Mouse (Mus musculus) CH12.LX (cell line): ENCODE results near the gene Eme2. TPM values are rescaled to one million over a fixed set of nuclear protein-coding genes. Genes with fewer than 3 reads are reported as not detected.

Experiments
- DNase-seq: peaks from one replicate; pipeline ENCODE4 v3.0.0-alpha.2; 2013; ENCODE audit errors: extremely low read depth
- H3K27ac ChIP-seq: 2 replicates; pipeline ENCODE4 v1.5.1; 2012; ENCODE audit warnings: low read depth, mild to moderate bottlenecking, control low read depth, moderate library complexity; ENCODE audit not compliant: insufficient read depth
- H3K27me3 ChIP-seq: replicated peaks from 2 replicates; pipeline ENCODE3; 2012; ENCODE audit warnings: inconsistent platforms
- H3K36me3 ChIP-seq, 2 experiments: replicated peaks in 1 of 2; 2 replicates each; pipeline versions ENCODE3 to v1.6.1; 2012; ENCODE audit warnings: inconsistent platforms in 1 of 2, low read length in 1 of 2, mild to moderate bottlenecking in 1 of 2, mixed read lengths in 1 of 2, moderate library complexity in 1 of 2; ENCODE audit not compliant: control insufficient read depth in 1 of 2, insufficient read depth in 1 of 2
- H3K4me1 ChIP-seq, 2 experiments: 2 replicates each; pipeline ENCODE4 v1.6.1; 2012; ENCODE audit warnings: inconsistent platforms in 1 of 2, moderate library complexity in 1 of 2; ENCODE audit not compliant: insufficient read depth in 2 of 2, control insufficient read depth in 1 of 2
- H3K4me2 ChIP-seq: 2 replicates; pipeline ENCODE4 v1.6.1; 2012; ENCODE audit warnings: low read depth, mild to moderate bottlenecking, control low read depth; ENCODE audit not compliant: poor library complexity, insufficient read depth, severe bottlenecking
- H3K4me3 ChIP-seq, 3 experiments: fragments of 150-350 bp in 1 of 3; sonication (generic) in 1 of 3; replicated peaks in 1 of 3; 2 replicates each; pipeline versions ENCODE3 to v1.5.1; 2011 to 2012; ENCODE audit warnings: low read depth in 2 of 3, low read length in 2 of 3, mild to moderate bottlenecking in 2 of 3, moderate library complexity in 2 of 3, control low read depth in 1 of 3, improper control_type of control experiment in 1 of 3, inconsistent platforms in 1 of 3, mixed read lengths in 1 of 3; ENCODE audit not compliant: poor library complexity in 1 of 3
- H3K79me2 ChIP-seq: replicated peaks from 2 replicates; pipeline ENCODE4 v1.6.1; 2012; ENCODE audit warnings: mild to moderate bottlenecking, moderate library complexity; ENCODE audit not compliant: control insufficient read depth, poor library complexity, insufficient read depth, severe bottlenecking; ENCODE audit errors: extremely low read depth
- H3K9ac ChIP-seq: 2 replicates; pipeline ENCODE4 v1.6.1; 2012; ENCODE audit warnings: low read depth, mild to moderate bottlenecking, control low read depth, moderate library complexity; ENCODE audit not compliant: insufficient read depth
- H3K9me3 ChIP-seq: replicated peaks from 2 replicates; pipeline ENCODE3; 2012; ENCODE audit warnings: low read length, inconsistent platforms, mixed read lengths
- BHLHE40 ChIP-seq: IDR thresholded peaks from 2 replicates; pipeline ENCODE4 v1.6.1; 2011; ENCODE audit warnings: mild to moderate bottlenecking, low read depth, low read length, improper control_type of control experiment
- CHD1 ChIP-seq: IDR thresholded peaks from 2 replicates; pipeline ENCODE4 v1.6.1; 2012; ENCODE audit warnings: low read depth, low read length, improper control_type of control experiment, inconsistent platforms
- E2F4 ChIP-seq: IDR thresholded peaks from 2 replicates; pipeline ENCODE4 v1.6.1; 2011; ENCODE audit warnings: low read depth, low read length, improper control_type of control experiment; ENCODE audit not compliant: insufficient replicate concordance
- HCFC1 ChIP-seq: IDR thresholded peaks from 2 replicates; pipeline ENCODE4 v1.6.1; 2012; ENCODE audit warnings: low read depth, mild to moderate bottlenecking, inconsistent platforms, low read length, improper control_type of control experiment
- IRF4 ChIP-seq: IDR thresholded peaks from 2 replicates; pipeline ENCODE4 v1.6.1; 2014; ENCODE audit warnings: low read depth, mild to moderate bottlenecking, inconsistent platforms, low read length, improper control_type of control experiment
- MAX ChIP-seq: IDR thresholded peaks from 2 replicates; pipeline ENCODE4 v1.6.1; 2011; ENCODE audit warnings: low read length, improper control_type of control experiment
- MXI1 ChIP-seq: IDR thresholded peaks from 2 replicates; pipeline ENCODE4 v1.6.1; 2011; ENCODE audit warnings: mild to moderate bottlenecking, low read depth, low read length, improper control_type of control experiment
- MYC ChIP-seq: IDR thresholded peaks from 2 replicates; pipeline ENCODE4 v1.6.1; 2011; ENCODE audit warnings: low read depth, mild to moderate bottlenecking, improper control_type of control experiment, low read length
- NELFE ChIP-seq: IDR thresholded peaks from 2 replicates; pipeline ENCODE4 v1.6.1; 2011; ENCODE audit warnings: low read depth, low read length, improper control_type of control experiment
- PAX5 ChIP-seq: IDR thresholded peaks from 2 replicates; pipeline ENCODE4 v1.6.1; 2012; ENCODE audit warnings: low read length, inconsistent platforms, mixed read lengths
- SIN3A ChIP-seq: IDR thresholded peaks from 2 replicates; pipeline ENCODE4 v1.6.1; 2012; ENCODE audit warnings: low read length, improper control_type of control experiment, inconsistent platforms
- USF1 ChIP-seq: IDR thresholded peaks from 2 replicates; pipeline ENCODE4 v1.6.1; 2014; ENCODE audit warnings: low read depth, mild to moderate bottlenecking, inconsistent platforms, low read length, improper control_type of control experiment
- USF2 ChIP-seq: conservative IDR thresholded peaks from 2 replicates; pipeline ENCODE4 v1.6.1; 2011; ENCODE audit warnings: low read depth, low read length, improper control_type of control experiment
- ZMIZ1 ChIP-seq: IDR thresholded peaks from 2 replicates; pipeline ENCODE4 v1.6.1; 2012; ENCODE audit warnings: low read depth, mild to moderate bottlenecking, inconsistent platforms, low read length, improper control_type of control experiment
- dilution Hi-C: fragments of 300-500 bp; cut with MboI; formaldehyde crosslinking; loops from 2 replicates; pipeline ENCODE4 v1.14.3; 2020; ENCODE audit warnings: low sequenced_read_pairs; ENCODE audit not compliant: extremely low pct_unique_long_range_greater_than_20kb, extremely low pct_ligation_motif_present
- in situ Hi-C: fragments of 300-500 bp; cut with MboI; formaldehyde crosslinking; loops from 3 replicates; pipeline ENCODE4 v1.14.3; 2019; ENCODE audit warnings: low sequenced_read_pairs, low pct_ligation_motif_present, low pct_unique_long_range_greater_than_20kb, mixed read lengths
- polyA plus RNA-seq: library from polyadenylated mRNA; unstranded; fragments of >175 nt; gene quantifications from 2 replicates; pipeline ENCODE4 v1.2.1, GENCODE M21; 2012; ENCODE audit warnings: low read depth; ENCODE audit not compliant: insufficient read length
- total RNA-seq, 2 experiments: library from RNA; depleted of rRNA; stranded (reverse); fragments of 300-350 nt in 1 of 2; fragments of >200 nt in 1 of 2; gene quantifications; 2 replicates each; pipeline ENCODE4 v1.2.3; 2012 to 2014

The Eme2 gene
- total and polyA plus RNA-seq, 3 experiments, result 12.7 to 19.7 (median 16.9) TPM

GRCm38 (mm10) chr17:24899153-24899552 lies 4.3 kb upstream of the Eme2 start:
- Histone ChIP-seq H3K4me2 (no peak overlapping the region), H3K27me3 (no peaks in the 10 kb centered on the region), H3K4me3 (no peak overlapping the region), H3K36me3 (peaks cover 73 to 80% of the 10 kb centered on the region in 2 experiments), H3K4me1 (peaks cover 12 to 27% of the 10 kb centered on the region in 2 experiments), H3K27ac (no peak overlapping the region), H3K9me3 (no peaks in the 10 kb centered on the region), H3K79me2 (peaks cover 10% of the 10 kb centered on the region), H3K9ac (no peak overlapping the region)
- dilution Hi-C loops, result no loop called here
- no peak for DNase-seq
- TF ChIP-seq HCFC1 (no peak), SIN3A (no peak), CHD1 (no peak), NELFE (no peak), IRF4 (no peak), BHLHE40 (no peak), MXI1 (no peak)
- in situ Hi-C loops, result no loop called here

GRCm38 (mm10) chr17:24898041-24898854 lies 3.4 kb upstream of the Eme2 start:
- H3K79me2 ChIP-seq, result peaks cover 15% of the 10 kb centered on the region
- no peak overlapping the region for H3K27ac ChIP-seq
- H3K36me3 ChIP-seq, result peaks cover 68 to 76% of the 10 kb centered on the region in 2 experiments
- no peaks in the 10 kb centered on the region for H3K9me3 ChIP-seq
- TF ChIP-seq HCFC1, result no peak
- TF ChIP-seq USF1, result no peak
- no peak for TF ChIP-seq ZMIZ1
- TF ChIP-seq MYC, result no peak
- no peak for TF ChIP-seq MAX
- no peak for TF ChIP-seq CHD1
- TF ChIP-seq E2F4, result no peak
- no peak for TF ChIP-seq USF2
- TF ChIP-seq MXI1, result no peak
- TF ChIP-seq PAX5, result no peak
- TF ChIP-seq, all 38 proteins: peak for 0
- in situ Hi-C loops (no loop called here), dilution Hi-C loops (no loop called here)
- no peak for DNase-seq
- Histone ChIP-seq H3K27me3 (no peaks in the 10 kb centered on the region), H3K4me1 (peaks cover 12 to 36% of the 10 kb centered on the region in 2 experiments), H3K4me3 (no peak overlapping the region), H3K4me2 (no peak overlapping the region), H3K9ac (no peak overlapping the region)
